Mouse (Mus musculus) kidney, adult 2 months (tissue): Measurements from ENCODE around the gene Fli1. TPM values are rescaled to one million over a fixed set of nuclear protein-coding genes. Genes with fewer than 3 reads are reported as not detected.

Experiments
- DNase-seq: peaks from one replicate; pipeline ENCODE4 v3.0.0; 2021
- H3K27ac ChIP-seq: fragments of 200-500 bp; 2 replicates; pipeline ENCODE4 v1.5.1; 2012; ENCODE audit warnings: low read depth, low read length, control low read depth, inconsistent platforms; ENCODE audit not compliant: insufficient read depth
- H3K27me3 ChIP-seq: fragments of 200-500 bp; replicated peaks from 2 replicates; pipeline ENCODE4 v1.6.1; 2012; ENCODE audit warnings: mild to moderate bottlenecking, moderate library complexity, low read length, inconsistent platforms; ENCODE audit not compliant: control insufficient read depth, insufficient read depth
- H3K36me3 ChIP-seq: fragments of 200-500 bp; 2 replicates; pipeline ENCODE4 v1.6.1; 2012; ENCODE audit warnings: mild to moderate bottlenecking, moderate library complexity, low read length, inconsistent platforms; ENCODE audit not compliant: control insufficient read depth, insufficient read depth
- H3K4me1 ChIP-seq: fragments of 200-500 bp; 2 replicates; pipeline ENCODE4 v1.6.1; 2011; ENCODE audit warnings: low read length; ENCODE audit not compliant: control insufficient read depth, insufficient read depth
- H3K4me3 ChIP-seq: fragments of 200-500 bp; 2 replicates; pipeline ENCODE4 v1.5.1; 2011; ENCODE audit warnings: mild to moderate bottlenecking, low read depth, low read length, control low read depth; ENCODE audit not compliant: insufficient read depth
- CTCF ChIP-seq: fragments of 200-500 bp; conservative IDR thresholded peaks from 2 replicates; pipeline ENCODE4 v1.5.1; 2011; ENCODE audit warnings: low read depth, mild to moderate bottlenecking, control low read depth, low read length, moderate library complexity, mixed read lengths; ENCODE audit not compliant: insufficient read depth, insufficient read length
- POLR2A ChIP-seq: fragments of 200-500 bp; IDR thresholded peaks from one replicate; pipeline ENCODE4 v1.6.1; 2011; ENCODE audit warnings: low read depth, low read length, control low read depth
- WGBS: fragments of 180-500 bp; shearing (Covaris S2); methylation state at CpG from one replicate; pipeline ENCODE4 v1.1.7; 2018; 5-methylcytosine and 5-hydroxymethylcytosine counted together
- polyA plus RNA-seq: library from polyadenylated mRNA; depleted of rRNA; stranded (reverse); fragments of >200 nt; gene quantifications from 2 replicates; pipeline ENCODE4 v1.2.3, GENCODE M21; 2012

Gene Fli1
- polyA plus RNA-seq, 1 experiment = 9.6 TPM

- DNase-seq = peak; percentile 21
- H3K36me3 ChIP-seq = no peaks in the 10 kb centered on the region
- 75% methylated on average over 10 of the region's 10 CpGs for WGBS
- no peaks in the 10 kb centered on the region for H3K27me3 ChIP-seq
- TF ChIP-seq POLR2A = no peak
- no peak for TF ChIP-seq CTCF
- H3K4me3 ChIP-seq = no peak overlapping the region
- 0 out of 2 replicates have a peak, but pooled peaks cover 3% of the 10 kb centered on the region for H3K4me1 ChIP-seq
- no peak overlapping the region for H3K27ac ChIP-seq
Measured at GRCm38 (mm10) chr9:32474621-32475390, 67.9 kb downstream of the Fli1 start.

- H3K4me1 ChIP-seq = no peaks in the 10 kb centered on the region
- DNase-seq = no peak
- H3K36me3 ChIP-seq = no peaks in the 10 kb centered on the region
- 87% methylated on average over 3 of the region's 3 CpGs for WGBS
- no peak overlapping the region for H3K27ac ChIP-seq
- TF ChIP-seq CTCF = no peak
- TF ChIP-seq POLR2A = no peak
- H3K27me3 ChIP-seq = no peaks in the 10 kb centered on the region
- H3K4me3 ChIP-seq = no peak overlapping the region
Measured at GRCm38 (mm10) chr9:32472346-32472745, 70.3 kb downstream of the Fli1 start.

- Histone ChIP-seq H3K4me3 (no peak overlapping the region), H3K36me3 (no peaks in the 10 kb centered on the region), H3K27ac (no peak overlapping the region), H3K27me3 (no peaks in the 10 kb centered on the region), H3K4me1 (no peaks in the 10 kb centered on the region)
- 88% methylated on average over 8 of the region's 8 CpGs for WGBS
- DNase-seq = no peak
- TF ChIP-seq CTCF (no peak), POLR2A (no peak)
Measured at GRCm38 (mm10) chr9:32469123-32469751, 73.4 kb downstream of the Fli1 start.

- no peaks in the 10 kb centered on the region for H3K4me1 ChIP-seq
- no peak overlapping the region for H3K4me3 ChIP-seq
- H3K27ac ChIP-seq = no peak overlapping the region
- no peaks in the 10 kb centered on the region for H3K36me3 ChIP-seq
- no peaks in the 10 kb centered on the region for H3K27me3 ChIP-seq
- DNase-seq = no peak
- 63% methylated on average over 1 of the region's 1 CpGs for WGBS
- no peak for TF ChIP-seq POLR2A
- TF ChIP-seq CTCF = no peak
Measured at GRCm38 (mm10) chr9:32468313-32468712, 74.3 kb downstream of the Fli1 start.

GRCm38 (mm10) chr9:32467443-32467842 is 75.2 kb downstream of the Fli1 start:
- no peak for DNase-seq
- no peaks in the 10 kb centered on the region for H3K4me1 ChIP-seq
- no peak for TF ChIP-seq POLR2A
- no peak overlapping the region for H3K4me3 ChIP-seq
- H3K27me3 ChIP-seq = no peaks in the 10 kb centered on the region
- no peak overlapping the region for H3K27ac ChIP-seq
- no peaks in the 10 kb centered on the region for H3K36me3 ChIP-seq
- 71% methylated on average over 8 of the region's 8 CpGs for WGBS

GRCm38 (mm10) chr9:32466861-32467260 is 75.8 kb downstream of the Fli1 start:
- H3K36me3 ChIP-seq = no peaks in the 10 kb centered on the region
- DNase-seq = no peak

GRCm38 (mm10) chr9:32456707-32457106 is 86.0 kb downstream of the Fli1 start:
- no peaks in the 10 kb centered on the region for H3K36me3 ChIP-seq
- no peak overlapping the region for H3K4me3 ChIP-seq
- no peaks in the 10 kb centered on the region for H3K4me1 ChIP-seq
- no peak overlapping the region for H3K27ac ChIP-seq
- WGBS = 90% methylated on average over 3 of the region's 3 CpGs
- no peak for DNase-seq
- no peak for TF ChIP-seq POLR2A
- TF ChIP-seq CTCF = 0 out of 2 replicates have a peak, but pooled peaks have one; percentile 12
- H3K27me3 ChIP-seq = no peaks in the 10 kb centered on the region

More at GRCm38 (mm10) chr9:32466861-32467260, 75.8 kb downstream of the Fli1 start:
- no peak overlapping the region for H3K27ac ChIP-seq
- no peak overlapping the region for H3K4me3 ChIP-seq
- WGBS = 51% methylated on average over 8 of the region's 8 CpGs
- no peaks in the 10 kb centered on the region for H3K4me1 ChIP-seq
- TF ChIP-seq POLR2A (no peak), CTCF (no peak)
- no peaks in the 10 kb centered on the region for H3K27me3 ChIP-seq
